Mouse (Mus musculus): ENCODE results near the gene Hyal3. TPM values are rescaled to one million over a fixed set of nuclear protein-coding genes. Genes with fewer than 3 reads are reported as not detected.
A peak's percentile ranks its signal among the peaks of the same experiment; 100 is the strongest.

Gene Hyal3
- polyA plus RNA-seq, 1 experiment from 2014 or later, result 1.3 TPM

GRCm38 (mm10) chr9:107615035-107615434 lies 34.4 kb downstream of the Hyal3 start:
- H3K4me2 ChIP-seq (replicated peaks; ENCODE audit: low read depth), result no peak overlapping the region
- ATAC-seq (ENCODE audit: low FRiP score, low TSS enrichment) (no peak), DNase-seq (ENCODE audit: low spot score) (no peak)
- no peaks in the 10 kb centered on the region for H3K27me3 ChIP-seq (ENCODE audit: control insufficient read depth, insufficient read depth, low read length)
- no peaks in the 10 kb centered on the region for H3K9me3 ChIP-seq (ENCODE audit: control insufficient read depth, low read length)
- peaks cover 30% of the 10 kb centered on the region for H3K36me3 ChIP-seq (ENCODE audit: control insufficient read depth, insufficient read depth, low read length)
- WGBS, result 93% methylated on average over 4 of the region's 4 CpGs
- H3K4me1 ChIP-seq (replicated peaks; ENCODE audit: control insufficient read depth, insufficient read depth), result peaks cover 10% of the 10 kb centered on the region
- no peak for TF ChIP-seq EP300 (optimal IDR thresholded peaks at IDR 0.05)
- TF ChIP-seq CTCF (IDR thresholded peaks at IDR 0.05; ENCODE audit: low read depth), result no peak
- no peak overlapping the region for H3K9ac ChIP-seq (ENCODE audit: low read length)
- no peak overlapping the region for H3K4me3 ChIP-seq (ENCODE audit: low read depth, low read length)
- H3K27ac ChIP-seq (replicated peaks), result no peak overlapping the region

- Histone ChIP-seq H3K27ac (replicated peaks) (no peak overlapping the region), H3K4me2 (replicated peaks; ENCODE audit: low read depth) (no peak overlapping the region), H3K4me3 (ENCODE audit: low read depth, low read length) (no peak overlapping the region), H3K9ac (ENCODE audit: low read length) (no peak overlapping the region), H3K4me1 (replicated peaks; ENCODE audit: control insufficient read depth, insufficient read depth) (no peaks in the 10 kb centered on the region; the same call in 1 of the 2 replicates), H3K27me3 (ENCODE audit: control insufficient read depth, insufficient read depth, low read length) (no peaks in the 10 kb centered on the region), H3K9me3 (ENCODE audit: control insufficient read depth, low read length) (no peaks in the 10 kb centered on the region), H3K36me3 (ENCODE audit: control insufficient read depth, insufficient read depth, low read length) (peaks cover 30% of the 10 kb centered on the region)
- no peak for ATAC-seq (ENCODE audit: low FRiP score, low TSS enrichment)
- DNase-seq (ENCODE audit: low spot score), result no peak
- WGBS, result 76% methylated on average over 2 of the region's 2 CpGs
- TF ChIP-seq CTCF (IDR thresholded peaks at IDR 0.05; ENCODE audit: low read depth) (peak; percentile 42), EP300 (optimal IDR thresholded peaks at IDR 0.05) (no peak)
Observed at GRCm38 (mm10) chr9:107617461-107617860, 36.8 kb downstream of the Hyal3 start.

GRCm38 (mm10) chr9:107618098-107618497 lies 37.5 kb downstream of the Hyal3 start:
- H3K36me3 ChIP-seq (ENCODE audit: control insufficient read depth, insufficient read depth, low read length), result peaks cover 30% of the 10 kb centered on the region
- no peak for ATAC-seq (ENCODE audit: low FRiP score, low TSS enrichment)
- H3K4me1 ChIP-seq (replicated peaks; ENCODE audit: control insufficient read depth, insufficient read depth), result no peaks in the 10 kb centered on the region; the same call in 1 of the 2 replicates
- H3K9me3 ChIP-seq (ENCODE audit: control insufficient read depth, low read length), result no peaks in the 10 kb centered on the region
- no peaks in the 10 kb centered on the region for H3K27me3 ChIP-seq (ENCODE audit: control insufficient read depth, insufficient read depth, low read length)
- H3K4me2 ChIP-seq (replicated peaks; ENCODE audit: low read depth), result no peak overlapping the region
- H3K9ac ChIP-seq (ENCODE audit: low read length), result no peak overlapping the region
- H3K4me3 ChIP-seq (ENCODE audit: low read depth, low read length), result no peak overlapping the region
- no peak for DNase-seq (ENCODE audit: low spot score)
- peak overlapping the region; percentile 49; the same call in 1 of the 2 replicates for H3K27ac ChIP-seq (replicated peaks)
- WGBS, result 86% methylated on average over 6 of the region's 6 CpGs
- no peak for TF ChIP-seq EP300 (optimal IDR thresholded peaks at IDR 0.05)
- TF ChIP-seq CTCF (IDR thresholded peaks at IDR 0.05; ENCODE audit: low read depth), result no peak

GRCm38 (mm10) chr9:107618778-107619545 lies 38.3 kb downstream of the Hyal3 start:
- no peaks in the 10 kb centered on the region for H3K27me3 ChIP-seq (ENCODE audit: control insufficient read depth, insufficient read depth, low read length)
- H3K4me3 ChIP-seq (ENCODE audit: low read depth, low read length), result no peak overlapping the region
- H3K4me2 ChIP-seq (replicated peaks; ENCODE audit: low read depth), result no peak overlapping the region
- no peak for TF ChIP-seq CTCF (IDR thresholded peaks at IDR 0.05; ENCODE audit: low read depth)
- no peak for TF ChIP-seq EP300 (optimal IDR thresholded peaks at IDR 0.05)
- no peaks in the 10 kb centered on the region; the same call in 1 of the 2 replicates for H3K4me1 ChIP-seq (replicated peaks; ENCODE audit: control insufficient read depth, insufficient read depth)
- ATAC-seq (ENCODE audit: low FRiP score, low TSS enrichment), result peak; percentile 83
- H3K9me3 ChIP-seq (ENCODE audit: control insufficient read depth, low read length), result no peaks in the 10 kb centered on the region
- H3K36me3 ChIP-seq (ENCODE audit: control insufficient read depth, insufficient read depth, low read length), result peaks cover 30% of the 10 kb centered on the region
- 16% methylated on average over 13 of the region's 13 CpGs for WGBS
- H3K9ac ChIP-seq (ENCODE audit: low read length), result peak overlapping the region; percentile 18; the same call in 1 of the 2 replicates
- peak; percentile 83 for DNase-seq (ENCODE audit: low spot score)
- H3K27ac ChIP-seq (replicated peaks), result peak overlapping the region; percentile 86

GRCm38 (mm10) chr9:107619546-107619879 lies 38.9 kb downstream of the Hyal3 start:
- WGBS, result 42% methylated on average over 13 of the region's 13 CpGs
- Histone ChIP-seq H3K9ac (ENCODE audit: low read length) (no peak overlapping the region), H3K4me2 (replicated peaks; ENCODE audit: low read depth) (no peak overlapping the region), H3K27ac (replicated peaks) (peak overlapping the region; percentile 86), H3K27me3 (ENCODE audit: control insufficient read depth, insufficient read depth, low read length) (no peaks in the 10 kb centered on the region), H3K36me3 (ENCODE audit: control insufficient read depth, insufficient read depth, low read length) (peaks cover 30% of the 10 kb centered on the region), H3K9me3 (ENCODE audit: control insufficient read depth, low read length) (no peaks in the 10 kb centered on the region), H3K4me1 (replicated peaks; ENCODE audit: control insufficient read depth, insufficient read depth) (no peaks in the 10 kb centered on the region; the same call in 1 of the 2 replicates), H3K4me3 (ENCODE audit: low read depth, low read length) (no peak overlapping the region)
- DNase-seq (ENCODE audit: low spot score) (peak; percentile 54), ATAC-seq (ENCODE audit: low FRiP score, low TSS enrichment) (peak; percentile 62)
- no peak for TF ChIP-seq CTCF (IDR thresholded peaks at IDR 0.05; ENCODE audit: low read depth)
- TF ChIP-seq EP300 (optimal IDR thresholded peaks at IDR 0.05), result no peak

- H3K36me3 ChIP-seq (ENCODE audit: control insufficient read depth, insufficient read depth, low read length), result peaks cover 22% of the 10 kb centered on the region
- H3K9ac ChIP-seq (ENCODE audit: low read length), result no peak overlapping the region
- 0 out of 2 replicates have a peak overlapping the region, but pooled peaks have one; percentile 14 for H3K27ac ChIP-seq (replicated peaks)
- ATAC-seq (ENCODE audit: low FRiP score, low TSS enrichment), result no peak
- H3K4me2 ChIP-seq (replicated peaks; ENCODE audit: low read depth), result no peak overlapping the region
- H3K27me3 ChIP-seq (ENCODE audit: control insufficient read depth, insufficient read depth, low read length), result no peaks in the 10 kb centered on the region
- H3K4me3 ChIP-seq (ENCODE audit: low read depth, low read length), result no peak overlapping the region
- TF ChIP-seq CTCF (IDR thresholded peaks at IDR 0.05; ENCODE audit: low read depth), result no peak
- no peak for TF ChIP-seq EP300 (optimal IDR thresholded peaks at IDR 0.05)
- no peak for DNase-seq (ENCODE audit: low spot score)
- H3K4me1 ChIP-seq (replicated peaks; ENCODE audit: control insufficient read depth, insufficient read depth), result no peaks in the 10 kb centered on the region; the same call in none of the 2 replicates
- H3K9me3 ChIP-seq (ENCODE audit: control insufficient read depth, low read length), result no peaks in the 10 kb centered on the region
Observed at GRCm38 (mm10) chr9:107620954-107621353, 40.3 kb downstream of the Hyal3 start.

All from stomach, postnatal 0 days (tissue).